Mouse (Mus musculus): ENCODE measurements around the gene Stx4a.

The Stx4a gene

DNA sequence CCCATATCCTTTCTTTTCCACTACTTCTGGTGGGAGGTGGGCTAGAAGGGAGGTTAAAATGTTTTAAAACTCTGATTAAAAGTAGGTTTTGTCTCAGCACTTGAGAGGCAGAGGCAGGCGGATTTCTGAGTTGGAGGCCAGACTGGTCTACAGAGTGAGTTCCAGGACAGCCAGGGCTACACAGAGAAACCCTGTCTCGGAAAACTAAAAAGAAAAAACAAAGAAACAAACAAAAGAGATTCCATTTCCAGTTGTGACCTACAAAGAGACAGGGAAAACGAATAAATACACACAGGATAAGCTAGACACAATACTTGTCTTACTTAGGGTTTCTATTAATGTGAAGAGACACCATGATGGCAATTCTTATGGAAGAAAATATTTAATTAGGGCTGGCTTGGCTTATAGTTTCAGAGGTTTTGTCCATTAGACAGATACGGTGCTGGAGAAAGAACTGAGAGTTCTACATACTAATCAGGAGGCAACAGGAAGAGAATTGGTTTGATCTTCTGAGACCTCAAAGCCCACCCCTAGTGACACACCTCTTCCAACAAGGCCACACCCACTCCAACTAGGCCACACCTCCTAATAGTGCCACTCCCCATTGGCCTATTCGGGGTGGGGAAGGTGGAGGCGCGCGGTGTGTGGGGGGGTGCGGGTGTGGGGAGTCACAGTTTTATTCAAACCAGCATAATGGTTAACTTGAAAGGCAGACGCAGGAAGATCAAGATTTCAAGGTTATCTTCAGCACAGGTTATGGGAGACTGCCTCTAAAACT, 74.3 kb downstream of the Stx4a start:
- DNase-seq (ENCODE audit: low read depth, low spot score) = no peak
